Comparison of ENCODE assay signal across 10 mouse cellular contexts in genomic region chr8:105531774-105532173, GRCm38 (mm10). TPM values are rescaled to one million over a fixed set of nuclear protein-coding genes. Genes with fewer than 3 reads are reported as not detected.
DNase-seq lines count a peak whose midpoint lies in the region; ATAC-seq and TF ChIP-seq lines count a peak whose summit lies in the region.
"Had no signal": no experiment of that assay in that cellular context is flagged by ENCODE, and none has a peak within 500 bp of the region (broad histone marks: within the 10 kb centered on the region; RNA-seq: fewer than 3 reads in every experiment).

No protein-coding gene starts in this region.

- no peaks in the 10 kb centered on the region for H3K4me1 ChIP-seq in midbrain, postnatal 0 days (ENCODE audit: insufficient read depth, low read length)
- peaks cover 7% of the 10 kb centered on the region for H3K4me1 ChIP-seq in midbrain, embryonic 11.5 days (ENCODE audit: control insufficient read depth, insufficient read depth, low read length)
- H3K4me1 ChIP-seq in liver, embryonic 15.5 days (replicated peaks): peaks cover 42% of the 10 kb centered on the region
- H3K4me1 ChIP-seq in stomach, embryonic 16.5 days (ENCODE audit: control insufficient read depth, insufficient read depth, low read length): peaks cover 16% of the 10 kb centered on the region

- H3K9me3 ChIP-seq in midbrain, postnatal 0 days (ENCODE audit: low read length): no peaks in the 10 kb centered on the region
- H3K9me3 ChIP-seq in midbrain, embryonic 11.5 days (ENCODE audit: control insufficient read depth, low read length): no peaks in the 10 kb centered on the region
- no peaks in the 10 kb centered on the region for H3K9me3 ChIP-seq in liver, embryonic 15.5 days (replicated peaks)
- no peaks in the 10 kb centered on the region for H3K9me3 ChIP-seq in stomach, embryonic 16.5 days (replicated peaks; ENCODE audit: control insufficient read depth, low read length)

- no peak overlapping the region for H3K27ac ChIP-seq in midbrain, postnatal 0 days (ENCODE audit: low read depth, low read length)
- no peak overlapping the region for H3K27ac ChIP-seq in midbrain, embryonic 11.5 days (ENCODE audit: low read depth, low read length)
- H3K27ac ChIP-seq in liver, embryonic 15.5 days (replicated peaks): no peak overlapping the region
- no peak overlapping the region for H3K27ac ChIP-seq in stomach, embryonic 16.5 days (ENCODE audit: low read length)
- H3K27ac ChIP-seq: macrophage had no signal

- H3K4me3 ChIP-seq in midbrain, postnatal 0 days (ENCODE audit: low read depth, low read length): no peak overlapping the region
- H3K4me3 ChIP-seq in midbrain, embryonic 11.5 days (ENCODE audit: low read depth, low read length): no peak overlapping the region
- no peak overlapping the region for H3K4me3 ChIP-seq in liver, embryonic 15.5 days (replicated peaks)
- H3K4me3 ChIP-seq in stomach, embryonic 16.5 days (replicated peaks; ENCODE audit: low read length): no peak overlapping the region
- H3K4me3 ChIP-seq: erythroblast, embryonic 14.5 days had no signal

- DNase-seq in midbrain, postnatal 0 days (ENCODE audit: low spot score): no peak
- no peak for DNase-seq in midbrain, embryonic 11.5 days (ENCODE audit: low spot score, missing footprints)
- peak; percentile 80 for DNase-seq in NIH3T3 (ENCODE audit: low read depth)
- DNase-seq in gastrocnemius, adult 18-20 months (ENCODE audit: low spot score): peak; percentile 82
- DNase-seq in right cerebral cortex, postnatal 36 days (ENCODE audit: low spot score in 2 of 2): no peak

- no peak overlapping the region for H3K9ac ChIP-seq in midbrain, postnatal 0 days (replicated peaks; ENCODE audit: low read length, poor library complexity, severe bottlenecking)
- H3K9ac ChIP-seq in midbrain, embryonic 11.5 days (ENCODE audit: low read length): no peak overlapping the region
- no peak overlapping the region for H3K9ac ChIP-seq in liver, embryonic 15.5 days
- H3K9ac ChIP-seq in stomach, embryonic 16.5 days (ENCODE audit: low read length): peak overlapping the region; percentile 5; the same call in 1 of the 2 replicates

- no peak for ATAC-seq in midbrain, postnatal 0 days (ENCODE audit: low FRiP score)
- ATAC-seq in midbrain, embryonic 11.5 days (ENCODE audit: low FRiP score): no peak
- ATAC-seq in liver, embryonic 15.5 days (ENCODE audit: insufficient read depth): peak; percentile 47; the same call in 1 of the 2 replicates
- ATAC-seq in stomach, embryonic 16.5 days (ENCODE audit: insufficient read depth, low FRiP score): no peak
- ATAC-seq in cerebellum, adult (ENCODE audit: insufficient number of reproducible peaks, low FRiP score, low TSS enrichment): no peak

- peaks cover 38% of the 10 kb centered on the region for H3K36me3 ChIP-seq in midbrain, postnatal 0 days (ENCODE audit: insufficient read depth, low read length)
- H3K36me3 ChIP-seq in midbrain, embryonic 11.5 days (ENCODE audit: control insufficient read depth, insufficient read depth, low read length): no peaks in the 10 kb centered on the region
- peaks cover 64% of the 10 kb centered on the region for H3K36me3 ChIP-seq in liver, embryonic 15.5 days (replicated peaks)
- H3K36me3 ChIP-seq in stomach, embryonic 16.5 days (ENCODE audit: control insufficient read depth, insufficient read depth, low read length): no peaks in the 10 kb centered on the region

- no peak overlapping the region for H3K4me2 ChIP-seq in midbrain, postnatal 0 days (ENCODE audit: low read depth, low read length, poor library complexity, severe bottlenecking)
- H3K4me2 ChIP-seq in midbrain, embryonic 11.5 days: no peak overlapping the region
- no peak overlapping the region for H3K4me2 ChIP-seq in liver, embryonic 15.5 days
- H3K4me2 ChIP-seq in stomach, embryonic 16.5 days (ENCODE audit: low read depth, low read length): no peak overlapping the region

- H3K27me3 ChIP-seq in midbrain, postnatal 0 days (ENCODE audit: insufficient read depth, low read length): no peaks in the 10 kb centered on the region
- H3K27me3 ChIP-seq in midbrain, embryonic 11.5 days (ENCODE audit: control insufficient read depth, insufficient read depth, low read length): no peaks in the 10 kb centered on the region
- no peaks in the 10 kb centered on the region for H3K27me3 ChIP-seq in liver, embryonic 15.5 days
- no peaks in the 10 kb centered on the region for H3K27me3 ChIP-seq in stomach, embryonic 16.5 days (ENCODE audit: control insufficient read depth, insufficient read depth, low read length)

- TF ChIP-seq CTCF in midbrain, postnatal 0 days (IDR thresholded peaks at IDR 0.05): peak; percentile 53

- 60% methylated on average over 2 of the region's 2 CpGs for WGBS in midbrain, postnatal 0 days
- WGBS in midbrain, embryonic 11.5 days: 70% methylated on average over 2 of the region's 2 CpGs
- 48% methylated on average over 2 of the region's 2 CpGs for WGBS in liver, embryonic 15.5 days (ENCODE audit: insufficient replicate concordance)
- WGBS in stomach, embryonic 16.5 days: 67% methylated on average over 2 of the region's 2 CpGs

RNA-seq across cellular contexts. Expression of gene Hsd11b2, which starts 13.2 kb away (rescaled TPM):
- total RNA-seq in midbrain, postnatal 0 days (2014; rRNA removed): 0.57 and 0.88 TPM in 2 replicates
- 1.3 and 1.9 TPM in 2 replicates for polyA plus RNA-seq in midbrain, postnatal 0 days (2015; fragmentation: Nextera tagmentation; extraction: Ambion mirVana)
- 19.8 and 24.3 TPM in 2 replicates for polyA plus RNA-seq in midbrain, embryonic 11.5 days (2014; fragmentation: Nextera tagmentation; extraction: Ambion mirVana)
- under 1 TPM in 1 of 2 experiments, not detected in 1; 0.11 TPM for total RNA-seq in gastrocnemius, adult 18-20 months (2021)
- 0.40 and 0.58 TPM in 2 replicates for polyA plus RNA-seq in liver, embryonic 15.5 days (2015; fragmentation: Nextera tagmentation; extraction: Ambion mirVana)
- polyA plus RNA-seq in stomach, embryonic 16.5 days (2015; fragmentation: Nextera tagmentation; extraction: Ambion mirVana): 2.5 and 2.8 TPM in 2 replicates
- polyA plus RNA-seq: erythroblast, embryonic 14.5 days; macrophage had no signal

RNA-seq across cellular contexts. Expression of gene Atp6v0d1, which starts 34.1 kb away (rescaled TPM):
- total RNA-seq in midbrain, postnatal 0 days (2014; rRNA removed): 214 and 238 TPM in 2 replicates
- 272 and 300 TPM in 2 replicates for polyA plus RNA-seq in midbrain, postnatal 0 days (2015; fragmentation: Nextera tagmentation; extraction: Ambion mirVana)
- polyA plus RNA-seq in midbrain, embryonic 11.5 days (2014; fragmentation: Nextera tagmentation; extraction: Ambion mirVana): 121 and 129 TPM in 2 replicates
- total RNA-seq in gastrocnemius, adult 18-20 months (2021): 10 to 100 TPM; 40.1 to 42.7 TPM
- polyA plus RNA-seq in liver, embryonic 15.5 days (2015; fragmentation: Nextera tagmentation; extraction: Ambion mirVana): 52.4 and 59.4 TPM in 2 replicates
- 83.5 and 90.6 TPM in 2 replicates for polyA plus RNA-seq in stomach, embryonic 16.5 days (2015; fragmentation: Nextera tagmentation; extraction: Ambion mirVana)

RNA-seq across cellular contexts. Expression of gene Zdhhc1, which starts 35.1 kb away (rescaled TPM):
- total RNA-seq in midbrain, postnatal 0 days (2014; rRNA removed): 32.9 and 47.2 TPM in 2 replicates
- polyA plus RNA-seq in midbrain, postnatal 0 days (2015; fragmentation: Nextera tagmentation; extraction: Ambion mirVana): 27.3 and 27.9 TPM in 2 replicates
- 14.5 and 19.0 TPM in 2 replicates for polyA plus RNA-seq in midbrain, embryonic 11.5 days (2014; fragmentation: Nextera tagmentation; extraction: Ambion mirVana)
- 10 to 100 TPM; 10.3 to 11.6 TPM for total RNA-seq in gastrocnemius, adult 18-20 months (2021)
- polyA plus RNA-seq in liver, embryonic 15.5 days (2015; fragmentation: Nextera tagmentation; extraction: Ambion mirVana): 1.9 and 2.3 TPM in 2 replicates
- 33.8 and 34.6 TPM in 2 replicates for polyA plus RNA-seq in stomach, embryonic 16.5 days (2015; fragmentation: Nextera tagmentation; extraction: Ambion mirVana)

Comparison
In these comparisons a context has a peak if more than half of its experiments do, and no peak if none do; other contexts are left out.
1. DNase-seq: peak in NIH3T3 (single experiment) and gastrocnemius, adult 18-20 months (single experiment); none in midbrain, postnatal 0 days (single experiment), midbrain, embryonic 11.5 days (single experiment) and right cerebral cortex, postnatal 36 days (0 of 2).